Mouse (Mus musculus): Measurements from ENCODE around the gene Ugt1a5.

- TF ChIP-seq GATA1 (IDR thresholded peaks at IDR 0.05; ENCODE audit: borderline replicate concordance, low read length) = no peak
- no peak for TF ChIP-seq FLI1 (IDR thresholded peaks at IDR 0.05; ENCODE audit: low read length)
Observed at GRCm38 (mm10) chr1:88137264-88137663, 28.5 kb upstream of the Ugt1a5 start.

Data from megakaryocyte, embryonic 14.5 days (primary cell).